Mouse (Mus musculus) mouse embryonic stem cell (cell line): ENCODE results near the gene Gm5089.

Source experiments
- in situ Hi-C, 2 experiments: fragments of 300-500 bp; cut with MboI; formaldehyde crosslinking; loops; 1 replicate in 1 of 2; 3 replicates in 1 of 2; pipeline ENCODE4 v1.14.3; 2019 to 2020; ENCODE audit warnings: low sequenced_read_pairs in 2 of 2, low pct_unique_long_range_greater_than_20kb in 1 of 2, mixed read lengths in 1 of 2; ENCODE audit not compliant: unreplicated experiment in 1 of 2

The Gm5089 gene

GRCm38 (mm10) chr14:122450496-122451382 is at the start of gene Gm5089:
TSS of gene Gm5089 (minus strand) at chr14:122451115.
- in situ Hi-C loops: no loop called here

GRCm38 (mm10) chr14:122492015-122492414 is 41.1 kb upstream of the Gm5089 start:
- in situ Hi-C loops: no loop called here

- in situ Hi-C loops: no loop called here
Measured at GRCm38 (mm10) chr14:122491521-122491920, 40.6 kb upstream of the Gm5089 start.

- in situ Hi-C loops: no loop called here
Measured at GRCm38 (mm10) chr14:122490441-122491328, 39.8 kb upstream of the Gm5089 start, which contains the start of gene Gm10837. TSS of gene Gm10837 (plus strand) at chr14:122490586.

- in situ Hi-C loops: no loop called here
Measured at GRCm38 (mm10) chr14:122489686-122490414, 38.9 kb upstream of the Gm5089 start.

GRCm38 (mm10) chr14:122489041-122489440 is 38.1 kb upstream of the Gm5089 start:
- in situ Hi-C loops: no loop called here

- in situ Hi-C loops: no loop called here
Measured at GRCm38 (mm10) chr14:122487366-122487765, 36.5 kb upstream of the Gm5089 start.

- in situ Hi-C loops: no loop called here
Measured at GRCm38 (mm10) chr14:122486611-122487010, 35.7 kb upstream of the Gm5089 start.

GRCm38 (mm10) chr14:122485635-122486181 is 34.8 kb upstream of the Gm5089 start:
- in situ Hi-C loops: no loop called here

- in situ Hi-C loops: no loop called here
Measured at GRCm38 (mm10) chr14:122484844-122485551, 34.1 kb upstream of the Gm5089 start.

- in situ Hi-C loops: no loop called here
Measured at GRCm38 (mm10) chr14:122484458-122484843, 33.5 kb upstream of the Gm5089 start.

- in situ Hi-C loops: no loop called here
Measured at GRCm38 (mm10) chr14:122483556-122484421, 32.9 kb upstream of the Gm5089 start.

- in situ Hi-C loops: no loop called here
Measured at GRCm38 (mm10) chr14:122483024-122483385, 32.1 kb upstream of the Gm5089 start.

GRCm38 (mm10) chr14:122482081-122483023 is 31.4 kb upstream of the Gm5089 start:
- in situ Hi-C loops: no loop called here

GRCm38 (mm10) chr14:122481181-122481580 is 30.3 kb upstream of the Gm5089 start:
- in situ Hi-C loops: no loop called here

- in situ Hi-C loops: no loop called here
Measured at GRCm38 (mm10) chr14:122480355-122480754, 29.4 kb upstream of the Gm5089 start.
